Mouse (Mus musculus): ENCODE measurements around the gene Nat8f1. TPM values are rescaled to one million over a fixed set of nuclear protein-coding genes. Genes with fewer than 3 reads are reported as not detected.
A peak's percentile ranks its signal among the peaks of the same experiment; 100 is the strongest.
"Not testable (repeated sequence)": the region's sequence is repeated elsewhere in the genome, so short reads cannot be mapped to it uniquely, and the experiment has no call there.

The Nat8f1 gene
- polyA plus RNA-seq (2015; fragmentation: Nextera tagmentation; extraction: Ambion mirVana) = 7.2 and 7.3 TPM in 2 replicates

- not testable (repeated sequence) for H3K36me3 ChIP-seq; H3K27me3 ChIP-seq; H3K4me1 ChIP-seq; H3K9me3 ChIP-seq (replicated peaks)
- Histone ChIP-seq H3K9ac (peak within 1 kb of the TSS; percentile 59), H3K4me3 (replicated peaks) (peak within 1 kb of the TSS; percentile 57), H3K4me2 (replicated peaks) (peak within 1 kb of the TSS; percentile 67), H3K27ac (replicated peaks) (peak within 1 kb of the TSS; percentile 92)
- WGBS = under 1% methylated on average over 61 of the region's 61 CpGs
- peak; percentile 95 for ATAC-seq (ENCODE audit: insufficient number of reproducible peaks, low FRiP score, low TSS enrichment, low read depth)
These were observed at the start of gene Nat8f1 for GRCm38 (mm10) chr6:85915539-85916513. Gene Nat8f1, minus strand, starts transcription at chr6:85915687.

DNA sequence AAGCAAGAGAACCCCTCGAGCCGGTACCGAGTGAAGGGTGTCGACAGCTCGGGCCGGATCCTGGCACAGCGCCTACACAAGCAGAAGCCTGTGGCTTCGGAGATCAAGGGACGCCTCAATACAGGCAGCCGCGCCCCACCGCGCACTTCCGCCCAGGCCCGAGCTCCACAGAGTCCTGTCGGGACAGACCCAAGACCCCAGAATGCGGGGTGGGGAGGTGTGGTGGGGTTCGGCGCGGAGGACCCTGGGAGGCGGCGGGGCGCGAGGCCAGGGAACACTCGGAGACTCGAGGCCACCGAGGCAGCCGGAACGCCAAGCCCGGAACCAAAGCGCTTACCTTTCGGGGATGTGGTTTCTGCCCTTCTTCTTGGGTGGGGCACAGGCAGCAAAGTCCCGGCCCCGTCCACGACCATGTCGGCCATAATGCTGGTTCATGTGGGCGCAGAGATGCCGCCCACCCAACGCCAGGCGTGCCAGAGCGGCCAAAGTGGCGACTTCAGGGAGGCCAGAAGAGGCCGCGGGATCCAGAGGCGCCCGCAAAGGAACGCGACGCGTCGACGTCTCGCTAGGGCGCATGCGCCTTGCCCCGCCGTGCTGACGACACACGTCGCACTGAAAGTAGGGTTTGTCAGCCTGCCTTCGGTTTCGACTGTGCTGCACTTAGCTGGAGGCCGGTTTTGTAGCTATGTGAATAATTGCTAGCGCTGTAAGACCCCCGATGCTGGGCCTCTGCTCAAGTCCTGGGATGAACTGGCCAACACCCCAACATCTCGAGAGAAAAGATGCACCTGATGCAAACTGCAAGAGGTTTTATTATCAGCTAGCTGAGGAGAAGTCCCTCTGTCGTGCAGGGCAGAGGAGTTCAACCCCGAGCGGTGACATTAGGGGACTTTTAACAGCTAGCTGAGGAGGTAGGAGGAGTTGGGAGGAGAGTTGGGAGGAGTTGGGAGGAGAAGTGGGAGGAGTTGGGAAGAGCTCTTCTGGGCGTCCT lies 45.9 kb upstream of the Nat8f1 start, which contains the start of gene Dusp11:
Gene Dusp11 (minus strand): TSS at position 567 of the 991 bp plus-strand sequence.
- Histone ChIP-seq H3K36me3 (peaks cover 13% of the 10 kb centered on the region), H3K9ac (peak within 1 kb of the TSS; percentile 87), H3K27me3 (no peaks in the 10 kb centered on the region), H3K4me1 (peaks cover 9% of the 10 kb centered on the region), H3K4me3 (replicated peaks) (peak within 1 kb of the TSS; percentile 85), H3K4me2 (replicated peaks) (peak within 1 kb of the TSS; percentile 66), H3K9me3 (replicated peaks) (no peaks in the 10 kb centered on the region), H3K27ac (replicated peaks) (peak within 1 kb of the TSS; percentile 100)
- under 1% methylated on average over 70 of the region's 70 CpGs for WGBS
- ATAC-seq (ENCODE audit: insufficient number of reproducible peaks, low FRiP score, low TSS enrichment, low read depth) = peak; percentile 96

- peaks cover 43% of the 10 kb centered on the region for H3K36me3 ChIP-seq
These were observed 42.1 kb upstream of the Nat8f1 start for GRCm38 (mm10) chr6:85957581-85957980.

DNA sequence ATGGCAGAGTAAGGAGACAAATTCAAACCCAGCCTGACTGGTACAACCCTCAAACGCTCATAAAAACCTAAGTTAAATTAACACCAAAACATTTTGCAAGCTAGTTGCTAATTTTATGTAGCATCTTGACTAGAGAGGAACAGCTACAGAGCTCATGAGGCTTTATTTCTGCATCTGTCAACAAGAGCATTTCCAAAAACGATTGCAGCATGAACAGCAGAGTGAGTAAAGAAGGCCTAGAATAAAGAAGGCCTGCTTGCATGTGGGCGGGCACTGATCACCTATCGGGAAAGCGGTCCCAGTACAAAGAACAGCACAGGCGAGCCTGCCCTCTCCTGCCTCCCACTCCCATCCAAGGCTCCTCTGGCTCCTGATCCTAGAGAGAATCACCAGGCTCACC lies 33.1 kb upstream of the Nat8f1 start:
- ATAC-seq (ENCODE audit: insufficient number of reproducible peaks, low FRiP score, low TSS enrichment, low read depth) = no peak
- Histone ChIP-seq H3K27me3 (no peaks in the 10 kb centered on the region), H3K9ac (no peak overlapping the region), H3K9me3 (replicated peaks) (no peaks in the 10 kb centered on the region), H3K4me2 (replicated peaks) (no peak overlapping the region), H3K4me1 (no peaks in the 10 kb centered on the region), H3K36me3 (peaks cover 89% of the 10 kb centered on the region), H3K4me3 (replicated peaks) (no peak overlapping the region), H3K27ac (replicated peaks) (no peak overlapping the region)
- WGBS = 89% methylated on average over 6 of the region's 6 CpGs

More at GRCm38 (mm10) chr6:85957581-85957980, 42.1 kb upstream of the Nat8f1 start:
- ATAC-seq (ENCODE audit: insufficient number of reproducible peaks, low FRiP score, low TSS enrichment, low read depth) = no peak
- no peak overlapping the region for H3K4me2 ChIP-seq (replicated peaks)
- H3K27ac ChIP-seq (replicated peaks) = no peak overlapping the region
- H3K4me1 ChIP-seq = peaks cover 9% of the 10 kb centered on the region
- H3K27me3 ChIP-seq = no peaks in the 10 kb centered on the region
- H3K9me3 ChIP-seq (replicated peaks) = no peaks in the 10 kb centered on the region
- H3K4me3 ChIP-seq (replicated peaks) = no peak overlapping the region
- H3K9ac ChIP-seq = no peak overlapping the region
- WGBS = 88% methylated on average over 3 of the region's 3 CpGs

- Histone ChIP-seq H3K4me2 (replicated peaks) (no peak overlapping the region), H3K27me3 (no peaks in the 10 kb centered on the region), H3K36me3 (peaks cover 52% of the 10 kb centered on the region), H3K4me3 (replicated peaks) (no peak overlapping the region), H3K4me1 (no peaks in the 10 kb centered on the region), H3K9ac (no peak overlapping the region), H3K9me3 (replicated peaks) (no peaks in the 10 kb centered on the region), H3K27ac (replicated peaks) (no peak overlapping the region)
- WGBS = 91% methylated on average over 3 of the region's 3 CpGs
- no peak for ATAC-seq (ENCODE audit: insufficient number of reproducible peaks, low FRiP score, low TSS enrichment, low read depth)
These were observed 27.0 kb upstream of the Nat8f1 start for GRCm38 (mm10) chr6:85942469-85942868.

GRCm38 (mm10) chr6:85938701-85939100 lies 23.2 kb upstream of the Nat8f1 start:
- no peaks in the 10 kb centered on the region for H3K4me1 ChIP-seq
- ATAC-seq (ENCODE audit: insufficient number of reproducible peaks, low FRiP score, low TSS enrichment, low read depth) = no peak
- no peaks in the 10 kb centered on the region for H3K27me3 ChIP-seq
- peaks cover 17% of the 10 kb centered on the region for H3K36me3 ChIP-seq
- H3K27ac ChIP-seq (replicated peaks) = no peak overlapping the region
- H3K9me3 ChIP-seq (replicated peaks) = no peaks in the 10 kb centered on the region
- H3K4me2 ChIP-seq (replicated peaks) = no peak overlapping the region
- H3K4me3 ChIP-seq (replicated peaks) = no peak overlapping the region
- WGBS = 81% methylated on average over 10 of the region's 10 CpGs
- H3K9ac ChIP-seq = no peak overlapping the region

DNA sequence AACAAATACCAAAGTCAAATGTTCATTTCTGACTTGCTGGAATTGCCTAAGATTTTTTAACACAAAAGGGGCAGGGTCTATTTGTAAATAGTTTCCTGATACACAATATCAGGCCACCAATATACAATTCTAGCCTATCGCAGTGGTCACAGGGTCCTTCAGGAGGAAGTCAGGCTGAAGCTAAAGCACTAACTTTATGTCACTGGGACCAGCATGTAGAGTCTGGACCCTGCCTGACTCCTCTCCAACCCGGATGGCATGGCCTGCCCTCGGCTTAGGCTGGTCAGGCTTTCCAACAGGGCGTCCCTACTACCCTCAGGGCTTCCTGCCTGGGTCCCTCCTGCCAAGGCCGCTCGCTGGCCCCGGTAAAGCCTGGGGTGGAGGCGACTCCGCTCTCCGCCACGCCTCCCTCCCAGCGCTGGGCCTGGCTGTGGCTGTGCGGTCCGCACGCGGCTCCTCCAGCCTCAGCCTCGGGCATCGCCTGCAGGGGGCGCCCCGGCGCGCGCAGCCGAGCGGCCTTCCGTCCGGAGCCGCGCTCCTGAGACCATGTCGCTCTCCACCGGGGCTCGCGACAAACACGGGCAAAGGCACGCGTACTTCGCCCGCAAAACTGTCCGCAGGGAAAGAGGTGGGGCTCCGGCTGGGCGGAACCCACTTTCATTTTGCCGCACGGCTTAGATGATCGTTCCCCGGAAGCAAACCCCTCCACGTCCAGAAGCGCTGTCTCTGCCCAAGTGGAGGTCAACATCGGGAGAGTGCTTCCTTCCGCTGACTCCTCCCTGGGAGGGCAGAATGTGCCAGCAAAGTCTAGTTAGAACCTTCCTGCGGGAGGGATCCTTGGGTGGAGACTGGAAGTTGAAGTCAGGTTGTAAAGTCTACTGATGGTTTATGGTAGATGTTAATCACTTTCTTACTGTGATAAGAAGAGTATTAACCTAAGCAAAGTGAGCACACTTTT lies 21.3 kb upstream of the Nat8f1 start:
- not testable (repeated sequence) for H3K27me3 ChIP-seq; H3K9me3 ChIP-seq (replicated peaks); H3K36me3 ChIP-seq; H3K4me1 ChIP-seq
- H3K4me3 ChIP-seq (replicated peaks) = peak overlapping the region; percentile 54
- ATAC-seq (ENCODE audit: insufficient number of reproducible peaks, low FRiP score, low TSS enrichment, low read depth) = peak; percentile 91
- 0 out of 2 replicates have a peak overlapping the region, but pooled peaks have one; percentile 4 for H3K9ac ChIP-seq
- WGBS = under 1% methylated on average over 50 of the region's 50 CpGs
- peak overlapping the region; percentile 80; the same call in 1 of the 2 replicates for H3K27ac ChIP-seq (replicated peaks)
- H3K4me2 ChIP-seq (replicated peaks) = peak overlapping the region; percentile 62

- ATAC-seq (ENCODE audit: insufficient number of reproducible peaks, low FRiP score, low TSS enrichment, low read depth) = no peak
- no peaks in the 10 kb centered on the region for H3K27me3 ChIP-seq
- H3K4me2 ChIP-seq (replicated peaks) = no peak overlapping the region
- no peak overlapping the region for H3K9ac ChIP-seq
- WGBS = 66% methylated on average over 3 of the region's 3 CpGs
- peaks cover 10% of the 10 kb centered on the region; the same call in 1 of the 2 replicates for H3K36me3 ChIP-seq
- H3K27ac ChIP-seq (replicated peaks) = no peak overlapping the region
- H3K9me3 ChIP-seq (replicated peaks) = no peaks in the 10 kb centered on the region
- H3K4me3 ChIP-seq (replicated peaks) = no peak overlapping the region
- no peaks in the 10 kb centered on the region for H3K4me1 ChIP-seq
These were observed 20.2 kb upstream of the Nat8f1 start for GRCm38 (mm10) chr6:85935646-85936045.

- Histone ChIP-seq H3K4me3 (replicated peaks) (no peak overlapping the region), H3K27me3 (no peaks in the 10 kb centered on the region), H3K36me3 (peaks cover 25% of the 10 kb centered on the region), H3K27ac (replicated peaks) (no peak overlapping the region), H3K4me2 (replicated peaks) (no peak overlapping the region), H3K9me3 (replicated peaks) (no peaks in the 10 kb centered on the region), H3K4me1 (no peaks in the 10 kb centered on the region), H3K9ac (no peak overlapping the region)
- ATAC-seq (ENCODE audit: insufficient number of reproducible peaks, low FRiP score, low TSS enrichment, low read depth) = no peak
- WGBS = 82% methylated on average over 8 of the region's 8 CpGs
These were observed 18.6 kb upstream of the Nat8f1 start for GRCm38 (mm10) chr6:85934047-85934446.

GRCm38 (mm10) chr6:85929312-85929711 lies 13.8 kb upstream of the Nat8f1 start:
- 68% methylated on average over 1 of the region's 1 CpGs for WGBS
- ATAC-seq (ENCODE audit: insufficient number of reproducible peaks, low FRiP score, low TSS enrichment, low read depth) = no peak
- Histone ChIP-seq H3K27me3 (no peaks in the 10 kb centered on the region), H3K9ac (no peak overlapping the region), H3K9me3 (replicated peaks) (no peaks in the 10 kb centered on the region), H3K4me2 (replicated peaks) (no peak overlapping the region), H3K4me1 (no peaks in the 10 kb centered on the region), H3K27ac (replicated peaks) (no peak overlapping the region), H3K36me3 (peaks cover 65% of the 10 kb centered on the region), H3K4me3 (replicated peaks) (no peak overlapping the region)
